In genomic region chr4:107805491-107805890, GRCm38 (mm10) we compare ENCODE assay signal across 10 mouse cellular contexts. TPM values are rescaled to one million over a fixed set of nuclear protein-coding genes. Genes with fewer than 3 reads are reported as not detected.
DNase-seq lines count a peak whose midpoint lies in the region; ATAC-seq and TF ChIP-seq lines count a peak whose summit lies in the region.
"Had no signal": no experiment of that assay in that cellular context is flagged by ENCODE, and none has a peak within 500 bp of the region (broad histone marks: within the 10 kb centered on the region; RNA-seq: fewer than 3 reads in every experiment).

No protein-coding gene starts in this region.

- no peaks in the 10 kb centered on the region for H3K9me3 ChIP-seq in forebrain, embryonic 15.5 days
- H3K9me3 ChIP-seq in forebrain, embryonic 10.5 days: no peaks in the 10 kb centered on the region
- H3K9me3 ChIP-seq in hindbrain, embryonic 15.5 days: no peaks in the 10 kb centered on the region
- no peaks in the 10 kb centered on the region for H3K9me3 ChIP-seq in neural tube, embryonic 15.5 days (replicated peaks)
- H3K9me3 ChIP-seq: lung, embryonic 15.5 days had no signal

- DNase-seq in forebrain, embryonic 10.5 days (ENCODE audit: extremely low spot score, low spot score): no peak
- no peak for DNase-seq in thymus, adult 2 months
- no peak for DNase-seq in thymus, postnatal 10 days (ENCODE audit: low spot score in 2 of 2)
- DNase-seq in urinary bladder, adult 2 months (ENCODE audit: low spot score): no peak
- no peak for DNase-seq in layer of hippocampus, adult 18-20 months (ENCODE audit: low spot score in 2 of 2)
- DNase-seq: kidney, postnatal 25 days had no signal

- H3K27ac ChIP-seq in forebrain, embryonic 15.5 days (replicated peaks): peak overlapping the region; percentile 40
- H3K27ac ChIP-seq in forebrain, embryonic 10.5 days: no peak overlapping the region
- no peak overlapping the region for H3K27ac ChIP-seq in thymus, adult 2 months (ENCODE audit: control insufficient read depth, insufficient read depth, low read length)
- H3K27ac ChIP-seq in hindbrain, embryonic 15.5 days (replicated peaks): no peak overlapping the region
- H3K27ac ChIP-seq in neural tube, embryonic 15.5 days (replicated peaks): no peak overlapping the region
- H3K27ac ChIP-seq: lung, embryonic 15.5 days had no signal

- H3K4me3 ChIP-seq in forebrain, embryonic 15.5 days: peak overlapping the region; percentile 92; the same call in 1 of the 2 replicates
- no peak overlapping the region for H3K4me3 ChIP-seq in forebrain, embryonic 10.5 days
- H3K4me3 ChIP-seq in thymus, adult 2 months (ENCODE audit: control insufficient read depth, insufficient read depth, low read length): no peak overlapping the region
- H3K4me3 ChIP-seq in hindbrain, embryonic 15.5 days: no peak overlapping the region
- 0 out of 2 replicates have a peak overlapping the region, but pooled peaks have one; percentile 10 for H3K4me3 ChIP-seq in neural tube, embryonic 15.5 days (replicated peaks)
- H3K4me3 ChIP-seq: lung, embryonic 15.5 days had no signal

- no peak for TF ChIP-seq POLR2A in thymus, adult 2 months (IDR thresholded peaks at IDR 0.05; ENCODE audit: control insufficient read depth, extremely low read depth, insufficient read depth, low read length, poor library complexity)

- peak overlapping the region; percentile 93 for H3K4me2 ChIP-seq in forebrain, embryonic 15.5 days (replicated peaks)
- H3K4me2 ChIP-seq in hindbrain, embryonic 15.5 days: peak overlapping the region; percentile 76
- H3K4me2 ChIP-seq in neural tube, embryonic 15.5 days: peak overlapping the region; percentile 92
- H3K4me2 ChIP-seq: lung, embryonic 15.5 days had no signal

- WGBS in forebrain, embryonic 15.5 days: 74% methylated on average over 3 of the region's 3 CpGs
- WGBS in forebrain, embryonic 10.5 days: 85% methylated on average over 3 of the region's 3 CpGs
- WGBS in thymus, adult 2 months: 74% methylated on average over 3 of the region's 3 CpGs
- WGBS in hindbrain, embryonic 15.5 days: 65% methylated on average over 3 of the region's 3 CpGs
- WGBS in neural tube, embryonic 15.5 days: 78% methylated on average over 3 of the region's 3 CpGs

- ATAC-seq in forebrain, embryonic 15.5 days (replicated peaks): no peak
- no peak for ATAC-seq in hindbrain, embryonic 15.5 days (ENCODE audit: low FRiP score, low read depth)
- ATAC-seq in neural tube, embryonic 15.5 days (ENCODE audit: low FRiP score): no peak

- no peaks in the 10 kb centered on the region for H3K27me3 ChIP-seq in forebrain, embryonic 15.5 days
- 0 out of 2 replicates have a peak, but pooled peaks cover 10% of the 10 kb centered on the region for H3K27me3 ChIP-seq in forebrain, embryonic 10.5 days (ENCODE audit: poor library complexity, severe bottlenecking)
- no peaks in the 10 kb centered on the region for H3K27me3 ChIP-seq in thymus, adult 2 months (ENCODE audit: control insufficient read depth, insufficient read depth, low read length)
- H3K27me3 ChIP-seq in hindbrain, embryonic 15.5 days: no peaks in the 10 kb centered on the region
- no peaks in the 10 kb centered on the region for H3K27me3 ChIP-seq in neural tube, embryonic 15.5 days (replicated peaks)

- no peak overlapping the region for H3K9ac ChIP-seq in forebrain, embryonic 15.5 days (replicated peaks)
- no peak overlapping the region for H3K9ac ChIP-seq in hindbrain, embryonic 15.5 days
- H3K9ac ChIP-seq in neural tube, embryonic 15.5 days (replicated peaks): no peak overlapping the region
- H3K9ac ChIP-seq: lung, embryonic 15.5 days had no signal

- peaks cover 36% of the 10 kb centered on the region for H3K36me3 ChIP-seq in forebrain, embryonic 15.5 days
- peaks cover 63% of the 10 kb centered on the region for H3K36me3 ChIP-seq in forebrain, embryonic 10.5 days (replicated peaks)
- no peaks in the 10 kb centered on the region for H3K36me3 ChIP-seq in thymus, adult 2 months (ENCODE audit: control insufficient read depth, insufficient read depth, low read length)
- H3K36me3 ChIP-seq in hindbrain, embryonic 15.5 days: no peaks in the 10 kb centered on the region
- H3K36me3 ChIP-seq in neural tube, embryonic 15.5 days: peaks cover 22% of the 10 kb centered on the region; the same call in 1 of the 2 replicates
- H3K36me3 ChIP-seq: lung, embryonic 15.5 days had no signal

- 0 out of 2 replicates have a peak, but pooled peaks have one; percentile 15 for TF ChIP-seq CTCF in thymus, adult 2 months (IDR thresholded peaks at IDR 0.05; ENCODE audit: borderline replicate concordance, control insufficient read depth, extremely low read depth, insufficient read depth, low read length, poor library complexity)

- peaks cover 70% of the 10 kb centered on the region for H3K4me1 ChIP-seq in forebrain, embryonic 15.5 days
- peaks cover 75% of the 10 kb centered on the region for H3K4me1 ChIP-seq in forebrain, embryonic 10.5 days
- peaks cover 25% of the 10 kb centered on the region for H3K4me1 ChIP-seq in thymus, adult 2 months (replicated peaks; ENCODE audit: control insufficient read depth, insufficient read depth, low read length)
- H3K4me1 ChIP-seq in hindbrain, embryonic 15.5 days (replicated peaks): peaks cover 60% of the 10 kb centered on the region
- H3K4me1 ChIP-seq in neural tube, embryonic 15.5 days: peaks cover 64% of the 10 kb centered on the region

RNA-seq across cellular contexts. Expression of gene Lrp8, which starts 3.4 kb away (rescaled TPM):
- 86.3 and 93.7 TPM in 2 replicates for polyA plus RNA-seq in forebrain, embryonic 15.5 days (2015; fragmentation: Nextera tagmentation; extraction: Ambion mirVana)
- 11.2 and 11.3 TPM in 2 replicates for polyA plus RNA-seq in forebrain, embryonic 10.5 days (2016; fragmentation: Nextera tagmentation; extraction: Ambion mirVana)
- 45.6 and 64.7 TPM in 2 replicates for polyA plus RNA-seq in thymus, adult 2 months (2012; rRNA removed)
- polyA plus RNA-seq in hindbrain, embryonic 15.5 days (2015; fragmentation: Nextera tagmentation; extraction: Ambion mirVana): 60.2 and 60.6 TPM in 2 replicates
- 48.8 and 62.8 TPM in 2 replicates for polyA plus RNA-seq in neural tube, embryonic 15.5 days (2015; fragmentation: Nextera tagmentation; extraction: Ambion mirVana)
- 0.61 and 0.66 TPM in 2 replicates for polyA plus RNA-seq in urinary bladder, adult 2 months (2012; rRNA removed)
- total RNA-seq in layer of hippocampus, adult 18-20 months (2021): 10 to 100 TPM; 87.2 to 98.0 TPM

Comparison
In these comparisons a context has a peak if more than half of its experiments do, and no peak if none do; other contexts are left out.
1. H3K4me3 ChIP-seq: peak in forebrain, embryonic 15.5 days (single experiment) and neural tube, embryonic 15.5 days (single experiment); none in forebrain, embryonic 10.5 days (single experiment), thymus, adult 2 months (single experiment) and hindbrain, embryonic 15.5 days (single experiment).
2. Peak in every context shown above with its lines, with median percentiles within 50 percentile points of each other: H3K4me2 ChIP-seq.